In the genomic region with DNA sequence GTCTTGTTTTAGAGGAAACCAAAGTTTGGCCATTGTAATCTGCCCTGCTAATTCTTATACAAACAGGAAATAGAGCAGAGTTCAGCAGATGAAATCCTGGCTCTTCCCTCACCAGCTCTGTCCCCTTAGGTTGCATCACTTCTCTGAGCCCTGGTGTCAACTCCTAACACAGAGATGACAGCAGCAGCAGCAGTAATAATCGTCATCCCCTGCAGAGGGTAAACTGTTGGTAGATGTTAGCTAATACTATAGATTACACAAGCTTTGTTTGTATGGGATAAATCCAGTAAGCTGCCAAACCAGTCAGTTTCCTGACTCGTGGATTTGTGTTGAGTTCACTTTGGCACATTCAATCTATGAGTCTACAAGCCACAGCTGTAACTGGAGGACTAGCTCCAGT, we compare ENCODE assay signal across 16 mouse cellular contexts. TPM values are rescaled to one million over a fixed set of nuclear protein-coding genes. Genes with fewer than 3 reads are reported as not detected.
DNase-seq lines count a peak whose midpoint lies in the region; ATAC-seq and TF ChIP-seq lines count a peak whose summit lies in the region.
"Had no signal": no experiment of that assay in that cellular context is flagged by ENCODE, and none has a peak within 500 bp of the region (broad histone marks: within the 10 kb centered on the region; RNA-seq: fewer than 3 reads in every experiment).

No protein-coding gene starts in this region.

- DNase-seq in lung, embryonic 14.5 days = peak; percentile 62
- no peak for DNase-seq in lung, adult 2 months
- peak; percentile 31 for DNase-seq in lung, postnatal 25 days (ENCODE audit: low spot score)
- DNase-seq in ovary, adult 18-20 months (ENCODE audit: low spot score) = no peak
- DNase-seq in left cerebral cortex, adult 18-20 months (ENCODE audit: low spot score in 2 of 2) = no peak
- no peak for DNase-seq in right cerebral cortex, postnatal 14 days
- DNase-seq: kidney, adult 8-10 months; right cerebral cortex, postnatal 4 days; thymus, postnatal 4 days had no signal

- no peak overlapping the region for H3K9ac ChIP-seq in lung, embryonic 14.5 days
- H3K9ac ChIP-seq in intestine, embryonic 16.5 days (ENCODE audit: low read depth, low read length) = no peak overlapping the region
- H3K9ac ChIP-seq: heart, embryonic 13.5 days; hindbrain, embryonic 14.5 days had no signal

- no peaks in the 10 kb centered on the region for H3K27me3 ChIP-seq in lung, embryonic 14.5 days (ENCODE audit: insufficient read depth, low read length)
- no peaks in the 10 kb centered on the region for H3K27me3 ChIP-seq in intestine, embryonic 16.5 days (replicated peaks; ENCODE audit: control insufficient read depth, insufficient read depth, low read length)
- H3K27me3 ChIP-seq: heart, embryonic 13.5 days; megakaryocyte, embryonic 14.5 days had no signal

- H3K4me1 ChIP-seq in lung, embryonic 14.5 days (ENCODE audit: insufficient read depth) = peaks cover 11% of the 10 kb centered on the region
- peaks cover 26% of the 10 kb centered on the region for H3K4me1 ChIP-seq in lung, adult 2 months (ENCODE audit: control insufficient read depth, insufficient read depth, low read length)
- H3K4me1 ChIP-seq in intestine, embryonic 16.5 days (ENCODE audit: control insufficient read depth, insufficient read depth, low read length) = peaks cover 16% of the 10 kb centered on the region

- peak; percentile 67; the same call in 1 of the 2 replicates for ATAC-seq in lung, embryonic 14.5 days (ENCODE audit: insufficient read depth)
- ATAC-seq in intestine, embryonic 16.5 days = peak; percentile 62; the same call in 1 of the 2 replicates
- ATAC-seq: CD4-positive, CD25-positive, alpha-beta regulatory T cell, adult 4 months had no signal

- no peak overlapping the region for H3K4me3 ChIP-seq in lung, embryonic 14.5 days (ENCODE audit: low read depth, low read length)
- no peak overlapping the region for H3K4me3 ChIP-seq in lung, adult 2 months (replicated peaks; ENCODE audit: extremely low read depth, low read depth, low read length)
- H3K4me3 ChIP-seq in intestine, embryonic 16.5 days (ENCODE audit: low read length) = no peak overlapping the region
- H3K4me3 ChIP-seq: forebrain, embryonic 10.5 days; heart, embryonic 13.5 days; layer of hippocampus, adult 2 months; megakaryocyte, embryonic 14.5 days had no signal

- 0 out of 2 replicates have a peak, but pooled peaks cover 2% of the 10 kb centered on the region for H3K36me3 ChIP-seq in lung, embryonic 14.5 days (ENCODE audit: insufficient read depth)
- H3K36me3 ChIP-seq in intestine, embryonic 16.5 days (ENCODE audit: control insufficient read depth, insufficient read depth, low read length) = no peaks in the 10 kb centered on the region
- H3K36me3 ChIP-seq: forebrain, embryonic 10.5 days; heart, embryonic 13.5 days had no signal

- H3K9me3 ChIP-seq in lung, embryonic 14.5 days (ENCODE audit: low read depth, low read length) = no peaks in the 10 kb centered on the region
- no peaks in the 10 kb centered on the region for H3K9me3 ChIP-seq in intestine, embryonic 16.5 days (ENCODE audit: control insufficient read depth, low read length)
- H3K9me3 ChIP-seq: forebrain, embryonic 10.5 days; heart, embryonic 13.5 days; megakaryocyte, embryonic 14.5 days had no signal

- 8% methylated on average over 2 of the region's 2 CpGs for WGBS in lung, embryonic 14.5 days
- 9% methylated on average over 2 of the region's 2 CpGs for WGBS in lung, adult 2 months
- 32% methylated on average over 2 of the region's 2 CpGs for WGBS in intestine, embryonic 16.5 days

- H3K4me2 ChIP-seq in lung, embryonic 14.5 days = no peak overlapping the region
- H3K4me2 ChIP-seq in intestine, embryonic 16.5 days (ENCODE audit: low read depth, low read length) = no peak overlapping the region
- H3K4me2 ChIP-seq: heart, embryonic 13.5 days; hindbrain, embryonic 14.5 days had no signal

- no peak for TF ChIP-seq POLR2A in lung, adult 2 months (IDR thresholded peaks at IDR 0.05; ENCODE audit: borderline replicate concordance, extremely low read depth, low read depth, low read length)

- H3K27ac ChIP-seq in lung, embryonic 14.5 days (ENCODE audit: low read depth) = no peak overlapping the region; the same call in 1 of the 2 replicates
- no peak overlapping the region for H3K27ac ChIP-seq in intestine, embryonic 16.5 days (ENCODE audit: low read length)
- H3K27ac ChIP-seq: heart, embryonic 13.5 days; hindbrain, embryonic 14.5 days had no signal

- no peak for TF ChIP-seq CTCF in lung, embryonic 14.5 days (IDR thresholded peaks at IDR 0.05; ENCODE audit: low read depth)
- TF ChIP-seq CTCF in lung, adult 2 months (IDR thresholded peaks at IDR 0.05; ENCODE audit: insufficient read depth, low read length) = no peak

RNA-seq across cellular contexts. Expression of a gene that starts 40.1 kb away (rescaled TPM):
- 22.0 and 22.5 TPM in 2 replicates for polyA plus RNA-seq in lung, embryonic 14.5 days (2014; fragmentation: Nextera tagmentation; extraction: Ambion mirVana)
- 28.4 and 38.3 TPM in 2 replicates for polyA plus RNA-seq in lung, adult 2 months (2012; rRNA removed)
- 18.0 and 18.9 TPM in 2 replicates for polyA plus RNA-seq in intestine, embryonic 16.5 days (2015; fragmentation: Nextera tagmentation; extraction: Ambion mirVana)
- 10 to 100 TPM; 49.0 to 54.6 TPM for total RNA-seq in left cerebral cortex, adult 18-20 months (2021)

Comparison
In these comparisons a context has a peak if more than half of its experiments do, and no peak if none do; other contexts are left out.
1. DNase-seq: peak in lung, embryonic 14.5 days (single experiment) and lung, postnatal 25 days (single experiment); none in lung, adult 2 months (single experiment), ovary, adult 18-20 months (single experiment), left cerebral cortex, adult 18-20 months (0 of 2) and right cerebral cortex, postnatal 14 days (single experiment).